Mouse (Mus musculus) heart, postnatal 0 days (tissue): Measurements from ENCODE around the gene Gpr157. TPM values are rescaled to one million over a fixed set of nuclear protein-coding genes. Genes with fewer than 3 reads are reported as not detected.

Experiments
- ATAC-seq: fragments of 200-750 bp; cut with Nextera tagmentation; 2 replicates; pipeline ENCODE4 v1.8.0; 2017; ENCODE audit warnings: low read depth, moderate number of reproducible peaks, moderate library complexity; ENCODE audit not compliant: insufficient read depth
- DNase-seq: peaks from one replicate; pipeline ENCODE4 v3.0.0-alpha.2; 2016; ENCODE audit warnings: low spot score
- H3K27ac ChIP-seq: fragments of 300-500 bp; sonication (generic); 2 replicates; pipeline ENCODE4 v1.5.1; 2014; ENCODE audit warnings: low read depth, mild to moderate bottlenecking
- H3K27me3 ChIP-seq: fragments of 300-500 bp; sonication (generic); 2 replicates; pipeline ENCODE4 v1.6.1; 2014; ENCODE audit warnings: low read length, mixed read lengths; ENCODE audit not compliant: control insufficient read depth, insufficient read depth
- H3K36me3 ChIP-seq: fragments of 300-500 bp; sonication (generic); replicated peaks from 2 replicates; pipeline ENCODE4 v1.6.1; 2014; ENCODE audit warnings: low read length, mixed read lengths; ENCODE audit not compliant: control insufficient read depth, insufficient read depth
- H3K4me1 ChIP-seq: fragments of 300-500 bp; sonication (generic); 2 replicates; pipeline ENCODE4 v1.6.1; 2014; ENCODE audit warnings: antibody characterized with exemption; ENCODE audit not compliant: control insufficient read depth, insufficient read depth
- H3K4me2 ChIP-seq: fragments of 300-500 bp; sonication (generic); 2 replicates; pipeline ENCODE4 v1.6.1; 2014; ENCODE audit warnings: low read depth, mild to moderate bottlenecking, low read length, moderate library complexity
- H3K4me3 ChIP-seq: fragments of 300-500 bp; sonication (generic); 2 replicates; pipeline ENCODE4 v1.5.1; 2014; ENCODE audit warnings: low read depth, low read length
- H3K9ac ChIP-seq: fragments of 300-500 bp; sonication (generic); replicated peaks from 2 replicates; pipeline ENCODE4 v1.6.1; 2014; ENCODE audit warnings: low read depth, low read length, mixed read lengths
- H3K9me3 ChIP-seq: fragments of 300-500 bp; sonication (generic); replicated peaks from 2 replicates; pipeline ENCODE4 v1.6.1; 2016; ENCODE audit warnings: low read length; ENCODE audit not compliant: control insufficient read depth
- CTCF ChIP-seq: IDR thresholded peaks from 2 replicates; pipeline ENCODE4 v1.5.1; 2016; ENCODE audit warnings: antibody characterized with exemption, control low read depth, low read depth
- EP300 ChIP-seq: IDR thresholded peaks from 2 replicates; pipeline ENCODE4 v1.6.1; 2016; ENCODE audit warnings: antibody characterized with exemption, low read depth
- WGBS: fragments of 180-500 bp; shearing (Covaris S2); extraction: QIAGEN DNeasy Blood & Tissue Kit; methylation state at CpG from one replicate; pipeline ENCODE4 v1.1.7; 2014; 5-methylcytosine and 5-hydroxymethylcytosine counted together
- microRNA counts: library from miRNA; unstranded; fragments of <30 nt; microRNA quantifications from one replicate; lab custom pipeline; 2015
- microRNA-seq: library from miRNA; unstranded; fragments of <30 nt; microRNA quantifications from one replicate; pipeline ENCODE4, GENCODE M21; 2016
- polyA plus RNA-seq: library from polyadenylated mRNA; unstranded; fragments of >200 nt; fragmentation: Nextera tagmentation; extraction: Ambion mirVana; gene quantifications from 2 replicates; pipeline ENCODE4 v1.2.1, GENCODE M21; 2015
- total RNA-seq: library from RNA; depleted of rRNA; stranded (reverse); fragments of >200 nt; gene quantifications from 2 replicates; pipeline ENCODE4 v1.2.3, GENCODE M21; 2014; ENCODE audit warnings: low replicate concordance; rRNA removed

Gpr157 gene
- total and polyA plus RNA-seq, 2 experiments from 2014 or later, result 4.5 to 23.3 TPM

DNA sequence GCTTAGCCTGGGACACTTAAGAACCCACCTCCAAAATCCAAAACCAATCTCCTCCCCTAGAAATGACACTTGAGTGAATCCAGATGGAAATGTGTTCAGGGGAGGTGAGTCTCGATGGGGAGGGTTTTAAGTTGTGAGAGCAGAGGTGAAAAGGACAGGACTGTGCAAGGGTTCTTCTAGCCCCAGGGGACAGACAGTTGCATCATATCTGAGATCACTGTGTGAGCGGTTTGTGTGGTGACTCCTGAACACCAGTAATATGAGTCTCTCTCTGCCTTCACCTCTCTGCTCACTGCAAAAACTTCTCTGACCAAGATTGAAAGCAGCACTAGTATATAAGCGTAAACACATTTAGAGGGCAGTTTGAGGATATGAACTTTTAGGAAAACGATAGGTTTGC lies 59.1 kb downstream of the Gpr157 start:
- H3K27ac ChIP-seq, result no peak overlapping the region
- H3K4me1 ChIP-seq, result no peaks in the 10 kb centered on the region
- H3K9ac ChIP-seq, result no peak overlapping the region
- ATAC-seq (no peak), DNase-seq (no peak)
- H3K4me2 ChIP-seq, result no peak overlapping the region
- no peaks in the 10 kb centered on the region for H3K36me3 ChIP-seq
- H3K4me3 ChIP-seq, result no peak overlapping the region
- no peaks in the 10 kb centered on the region for H3K27me3 ChIP-seq
- no peaks in the 10 kb centered on the region for H3K9me3 ChIP-seq
- WGBS, result 78% methylated on average over 4 of the region's 4 CpGs
- TF ChIP-seq EP300, result no peak
- no peak for TF ChIP-seq CTCF

DNA sequence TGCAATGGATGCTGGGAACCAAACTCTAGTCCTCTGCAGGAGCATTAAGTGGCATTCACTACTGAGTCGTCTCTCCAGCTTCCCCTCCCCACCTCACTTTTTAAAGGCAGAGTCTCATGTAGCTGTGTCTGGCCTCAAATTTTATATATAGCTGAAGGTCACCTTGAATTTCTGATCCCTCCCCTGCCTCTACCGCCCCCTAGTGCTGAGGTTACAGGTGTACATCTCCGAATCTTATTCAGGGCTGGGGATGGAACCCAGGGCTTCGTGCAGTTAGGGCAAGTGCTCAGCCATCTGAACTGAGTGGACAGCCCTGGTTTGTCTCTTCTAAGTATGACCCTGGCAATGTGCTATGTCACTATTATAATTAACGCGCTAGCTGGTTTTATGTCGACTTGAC lies 63.9 kb downstream of the Gpr157 start:
- 78% methylated on average over 7 of the region's 7 CpGs for WGBS
- H3K36me3 ChIP-seq, result no peaks in the 10 kb centered on the region
- ATAC-seq (no peak), DNase-seq (no peak)
- no peaks in the 10 kb centered on the region for H3K4me1 ChIP-seq
- no peak overlapping the region for H3K27ac ChIP-seq
- no peaks in the 10 kb centered on the region for H3K27me3 ChIP-seq
- H3K4me3 ChIP-seq, result no peak overlapping the region
- H3K9ac ChIP-seq, result no peak overlapping the region
- TF ChIP-seq CTCF (no peak), EP300 (no peak)
- H3K9me3 ChIP-seq, result no peaks in the 10 kb centered on the region
- H3K4me2 ChIP-seq, result no peak overlapping the region

DNA sequence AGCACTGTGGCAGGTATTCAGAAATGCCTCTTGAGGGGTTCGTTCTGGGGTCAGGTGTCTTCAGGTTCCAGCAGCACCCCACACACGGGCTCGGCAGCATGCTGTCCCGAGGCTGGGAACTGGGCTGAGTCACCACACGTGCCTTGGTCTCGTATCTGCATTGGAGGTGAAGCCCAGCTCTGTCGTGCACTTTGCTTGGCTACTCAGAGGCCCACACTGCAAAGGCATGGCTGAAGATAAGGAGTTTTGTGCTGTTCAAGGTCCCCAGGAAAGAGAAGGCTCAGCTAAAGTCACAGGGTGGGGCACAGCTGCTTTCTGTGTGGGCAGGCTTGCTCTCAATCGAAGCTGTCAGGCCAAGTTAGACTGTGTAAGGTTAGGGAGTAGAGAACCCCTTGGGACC lies 65.3 kb downstream of the Gpr157 start:
- DNase-seq (no peak), ATAC-seq (peak; percentile 47; the same call in 1 of the 2 replicates)
- Histone ChIP-seq H3K36me3 (no peaks in the 10 kb centered on the region), H3K9me3 (no peaks in the 10 kb centered on the region), H3K4me3 (no peak overlapping the region), H3K9ac (no peak overlapping the region), H3K27ac (no peak overlapping the region), H3K4me2 (no peak overlapping the region), H3K27me3 (no peaks in the 10 kb centered on the region), H3K4me1 (no peaks in the 10 kb centered on the region)
- TF ChIP-seq EP300 (no peak), CTCF (no peak)
- WGBS, result 40% methylated on average over 8 of the region's 8 CpGs

DNA sequence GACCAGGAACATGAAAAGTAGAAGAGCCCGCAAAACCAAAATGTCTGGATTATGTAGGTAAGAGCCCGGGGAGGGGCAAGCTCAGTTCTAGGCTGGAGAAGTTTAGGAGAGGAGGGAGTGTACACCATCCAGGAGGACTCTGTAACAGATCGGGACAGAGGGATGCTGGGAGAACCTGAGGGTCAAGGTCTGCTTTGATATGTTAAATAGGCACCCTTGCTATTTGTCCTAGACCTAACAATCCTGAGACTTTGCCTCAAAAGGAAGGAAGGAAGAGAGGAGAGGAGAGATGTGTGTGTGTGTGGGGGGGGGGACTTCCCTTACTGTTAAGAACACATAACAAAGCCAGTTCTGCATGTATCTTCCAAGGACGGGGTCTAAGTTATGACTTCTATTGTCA lies 68.1 kb downstream of the Gpr157 start:
- Histone ChIP-seq H3K9me3 (no peaks in the 10 kb centered on the region), H3K4me3 (no peak overlapping the region), H3K27me3 (no peaks in the 10 kb centered on the region), H3K4me2 (no peak overlapping the region), H3K9ac (no peak overlapping the region), H3K4me1 (no peaks in the 10 kb centered on the region), H3K36me3 (no peaks in the 10 kb centered on the region), H3K27ac (no peak overlapping the region)
- no peak for ATAC-seq
- DNase-seq, result no peak
- TF ChIP-seq CTCF, result no peak
- TF ChIP-seq EP300, result no peak
- 80% methylated on average over 4 of the region's 4 CpGs for whole genome bisulfite sequencing

MicroRNA genes within 50 kb of the gene (microRNA counts, 519-probe panel; counts per million panel counts)
- microRNA mmu-miR-34a (lab: Ali Mortazavi, UCI), result 2,187 counts per million, percentile 21 among the panel's probes with 10 or more counts

Small RNA genes lying within 50 kb of the gene (microRNA-seq; reads per million reads assigned to microRNA genes)
- gene Mir34a, result 587 reads per million, percentile 75 among the genes with 10 or more reads in this experiment

Other genes with a start within 250 kb of the Gpr157 start
- gene Spsb1, start 132.3 kb upstream of the Gpr157 start, total RNA-seq, result 13.2 and 19.3 TPM in 2 replicates
- 14.4 and 15.2 TPM in 2 replicates for gene Spsb1, start 132.3 kb upstream of the Gpr157 start, polyA plus RNA-seq
- gene H6pd, start 78.3 kb upstream of the Gpr157 start, total RNA-seq, result 25.7 and 35.2 TPM in 2 replicates
- 7.1 and 7.3 TPM in 2 replicates for gene H6pd, start 78.3 kb upstream of the Gpr157 start, polyA plus RNA-seq
- gene Slc2a5, start 31.9 kb downstream of the Gpr157 start, total RNA-seq, result 0.58 TPM in 1 of 2 replicates, not detected in the other
- 0.42 and 0.59 TPM in 2 replicates for gene Slc2a5, start 31.9 kb downstream of the Gpr157 start, polyA plus RNA-seq
- not detected in 2 replicates for gene Slc2a7, start 61.6 kb downstream of the Gpr157 start, total RNA-seq
- gene Slc2a7, start 61.6 kb downstream of the Gpr157 start, polyA plus RNA-seq, result not detected in 2 replicates
- gene Car6, start 114.0 kb downstream of the Gpr157 start, total RNA-seq, result not detected in 2 replicates
- not detected in 2 replicates for gene Car6, start 114.0 kb downstream of the Gpr157 start, polyA plus RNA-seq
- gene Eno1, start 149.4 kb downstream of the Gpr157 start, total RNA-seq, result 525 and 625 TPM in 2 replicates
- 999 and 1,074 TPM in 2 replicates for gene Eno1, start 149.4 kb downstream of the Gpr157 start, polyA plus RNA-seq
- 13.9 and 17.9 TPM in 2 replicates for gene Rere, start 194.3 kb downstream of the Gpr157 start, total RNA-seq
- gene Rere, start 194.3 kb downstream of the Gpr157 start, polyA plus RNA-seq, result 11.9 and 14.6 TPM in 2 replicates